Mouse (Mus musculus): ENCODE measurements around the gene Gm4216. TPM values are rescaled to one million over a fixed set of nuclear protein-coding genes. Genes with fewer than 3 reads are reported as not detected.
"Not testable (repeated sequence)": the region's sequence is repeated elsewhere in the genome, so short reads cannot be mapped to it uniquely, and the experiment has no call there.

Gm4216 gene
- not detected in 2 replicates for polyA plus RNA-seq (2015; fragmentation: Nextera tagmentation; extraction: Ambion mirVana)

DNA sequence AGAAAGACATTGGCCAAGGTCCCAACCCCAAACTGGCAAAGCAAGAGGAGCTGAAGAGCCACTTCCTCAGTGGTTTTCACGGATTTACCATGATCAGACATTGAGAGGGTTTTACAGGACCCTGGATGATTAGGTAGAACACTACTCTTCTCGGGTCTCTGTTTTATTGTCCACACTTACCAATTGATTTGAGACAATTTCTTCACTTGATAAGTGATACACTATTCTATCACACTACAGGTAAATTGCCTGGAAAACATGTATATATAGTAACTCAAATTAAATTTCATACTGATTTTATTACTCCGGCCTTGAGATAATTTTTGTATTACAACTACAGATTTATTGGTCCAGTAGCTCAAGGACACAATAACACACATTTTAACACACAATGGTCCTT, at the start of gene Gm4216:
TSS of gene Gm4216 (minus strand) at position 101 of the 400 bp plus-strand sequence.
- not testable (repeated sequence) for H3K9ac ChIP-seq (ENCODE audit: low read depth, low read length); H3K36me3 ChIP-seq (ENCODE audit: insufficient read depth, low read length); H3K27ac ChIP-seq; H3K27me3 ChIP-seq (ENCODE audit: insufficient read depth, low read length); H3K4me2 ChIP-seq (ENCODE audit: low read length); H3K4me3 ChIP-seq (replicated peaks; ENCODE audit: low read depth, low read length); H3K9me3 ChIP-seq (replicated peaks; ENCODE audit: low read length); ATAC-seq (replicated peaks; ENCODE audit: low FRiP score, low read depth); DNase-seq (ENCODE audit: low spot score); H3K4me1 ChIP-seq (replicated peaks; ENCODE audit: insufficient read depth, low read length)
- WGBS = no CpG with 5 or more reads among the region's 3 CpGs

GRCm38 (mm10) chr7:23067356-23067755, 47.6 kb upstream of the Gm4216 start, which contains the start of gene Gm8720:
Gene Gm8720, minus strand, starts transcription at chr7:23067456.
- not testable (repeated sequence) for H3K36me3 ChIP-seq (ENCODE audit: insufficient read depth, low read length); H3K4me2 ChIP-seq (ENCODE audit: low read length); H3K27me3 ChIP-seq (ENCODE audit: insufficient read depth, low read length); H3K4me1 ChIP-seq (replicated peaks; ENCODE audit: insufficient read depth, low read length); H3K27ac ChIP-seq; ATAC-seq (replicated peaks; ENCODE audit: low FRiP score, low read depth); H3K4me3 ChIP-seq (replicated peaks; ENCODE audit: low read depth, low read length); H3K9ac ChIP-seq (ENCODE audit: low read depth, low read length); H3K9me3 ChIP-seq (replicated peaks; ENCODE audit: low read length); DNase-seq (ENCODE audit: low spot score)
- WGBS = no CpG with 5 or more reads among the region's 1 CpGs

DNA sequence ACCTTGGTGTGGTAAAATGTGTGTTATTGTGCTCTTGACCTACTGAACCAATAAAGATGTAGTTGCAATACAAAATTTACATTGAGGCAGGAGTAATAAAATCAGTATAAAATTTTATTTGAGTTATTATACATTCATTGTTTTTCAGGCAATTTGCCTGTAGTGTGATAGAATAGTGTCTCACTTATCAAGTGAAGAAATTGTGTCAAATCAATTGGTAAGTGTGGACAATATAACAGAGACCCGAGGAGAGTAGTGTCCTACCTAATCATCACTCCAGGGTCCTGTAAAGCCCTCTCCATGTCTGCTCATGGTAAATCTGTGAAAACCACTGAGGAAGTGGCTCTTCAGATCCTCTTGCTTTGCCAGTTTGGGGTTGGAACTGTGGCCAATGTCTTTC, 35.5 kb upstream of the Gm4216 start, which contains the start of gene Vmn1r163:
TSS of gene Vmn1r163 (plus strand) at position 301 of the 400 bp plus-strand sequence.
- not testable (repeated sequence) for ATAC-seq (replicated peaks; ENCODE audit: low FRiP score, low read depth); H3K4me3 ChIP-seq (replicated peaks; ENCODE audit: low read depth, low read length); H3K9me3 ChIP-seq (replicated peaks; ENCODE audit: low read length); H3K27me3 ChIP-seq (ENCODE audit: insufficient read depth, low read length); H3K27ac ChIP-seq; H3K4me2 ChIP-seq (ENCODE audit: low read length); H3K36me3 ChIP-seq (ENCODE audit: insufficient read depth, low read length); DNase-seq (ENCODE audit: low spot score); H3K4me1 ChIP-seq (replicated peaks; ENCODE audit: insufficient read depth, low read length); H3K9ac ChIP-seq (ENCODE audit: low read depth, low read length)
- no CpG with 5 or more reads among the region's 1 CpGs for WGBS

- not testable (repeated sequence) for H3K27ac ChIP-seq; H3K27me3 ChIP-seq (ENCODE audit: insufficient read depth, low read length); DNase-seq (ENCODE audit: low spot score); H3K9me3 ChIP-seq (replicated peaks; ENCODE audit: low read length); H3K4me2 ChIP-seq (ENCODE audit: low read length); H3K36me3 ChIP-seq (ENCODE audit: insufficient read depth, low read length); ATAC-seq (replicated peaks; ENCODE audit: low FRiP score, low read depth); H3K4me1 ChIP-seq (replicated peaks; ENCODE audit: insufficient read depth, low read length); H3K9ac ChIP-seq (ENCODE audit: low read depth, low read length); H3K4me3 ChIP-seq (replicated peaks; ENCODE audit: low read depth, low read length)
- no CpG with 5 or more reads among the region's 5 CpGs for WGBS
Measured at GRCm38 (mm10) chr7:22984573-22984972, 35.1 kb downstream of the Gm4216 start, which contains the start of gene Gm4214. Gene Gm4214, minus strand, starts transcription at chr7:22984673.

Other genes with a start within 250 kb of the Gm4216 start
- gene Vmn1r158, start 229.1 kb downstream of the Gm4216 start, polyA plus RNA-seq (2015; fragmentation: Nextera tagmentation; extraction: Ambion mirVana) = not detected in 2 replicates
- gene Vmn1r159, start 176.3 kb downstream of the Gm4216 start, polyA plus RNA-seq (2015; fragmentation: Nextera tagmentation; extraction: Ambion mirVana) = not detected in 2 replicates
- not detected in 2 replicates for gene Vmn1r160, start 148.7 kb downstream of the Gm4216 start, polyA plus RNA-seq (2015; fragmentation: Nextera tagmentation; extraction: Ambion mirVana)
- gene Gm4214, start 35.2 kb downstream of the Gm4216 start, polyA plus RNA-seq (2015; fragmentation: Nextera tagmentation; extraction: Ambion mirVana) = not detected in 2 replicates
- gene Vmn1r163, start 35.6 kb upstream of the Gm4216 start, polyA plus RNA-seq (2015; fragmentation: Nextera tagmentation; extraction: Ambion mirVana) = not detected in 2 replicates
- not detected in 2 replicates for gene Gm8720, start 47.5 kb upstream of the Gm4216 start, polyA plus RNA-seq (2015; fragmentation: Nextera tagmentation; extraction: Ambion mirVana)
- not detected in 2 replicates for gene Gm10662, start 124.6 kb upstream of the Gm4216 start, polyA plus RNA-seq (2015; fragmentation: Nextera tagmentation; extraction: Ambion mirVana)
- not detected in 2 replicates for gene Vmn1r165, start 197.4 kb upstream of the Gm4216 start, polyA plus RNA-seq (2015; fragmentation: Nextera tagmentation; extraction: Ambion mirVana)
- not detected in 2 replicates for gene Vmn1r166, start 231.8 kb upstream of the Gm4216 start, polyA plus RNA-seq (2015; fragmentation: Nextera tagmentation; extraction: Ambion mirVana)